Comparison of ENCODE assay signal across 14 mouse cellular contexts in genomic region chr1:188824195-188824594, GRCm38 (mm10).
"Had no signal": no experiment of that assay in that cellular context is flagged by ENCODE, and none has a peak within 500 bp of the region (broad histone marks: within the 10 kb centered on the region; RNA-seq: fewer than 3 reads in every experiment).

No protein-coding gene starts in this region.

- H3K27ac ChIP-seq: midbrain, embryonic 13.5 days; midbrain, embryonic 15.5 days; neural tube, embryonic 12.5 days; stomach, embryonic 15.5 days; stomach, postnatal 0 days had no signal

- H3K9me3 ChIP-seq: midbrain, embryonic 13.5 days; midbrain, embryonic 15.5 days; neural tube, embryonic 12.5 days; stomach, embryonic 15.5 days had no signal

- H3K4me1 ChIP-seq: midbrain, embryonic 13.5 days; midbrain, embryonic 15.5 days; neural tube, embryonic 12.5 days; stomach, embryonic 15.5 days had no signal

- H3K9ac ChIP-seq: lung, embryonic 14.5 days; midbrain, embryonic 13.5 days; midbrain, embryonic 15.5 days; neural tube, embryonic 12.5 days; stomach, embryonic 15.5 days had no signal

- ATAC-seq: midbrain, embryonic 13.5 days; midbrain, embryonic 15.5 days had no signal

- H3K36me3 ChIP-seq: midbrain, embryonic 13.5 days; midbrain, embryonic 15.5 days; neural tube, embryonic 12.5 days; stomach, embryonic 15.5 days had no signal

- H3K4me2 ChIP-seq: lung, embryonic 14.5 days; midbrain, embryonic 11.5 days; midbrain, embryonic 13.5 days; midbrain, embryonic 15.5 days; neural tube, embryonic 12.5 days; stomach, embryonic 15.5 days had no signal

- H3K27me3 ChIP-seq: midbrain, embryonic 13.5 days; midbrain, embryonic 15.5 days; neural tube, embryonic 12.5 days; stomach, embryonic 15.5 days had no signal

- H3K4me3 ChIP-seq: midbrain, embryonic 13.5 days; midbrain, embryonic 15.5 days; neural tube, embryonic 12.5 days; stomach, embryonic 15.5 days had no signal

- DNase-seq: lung, adult 18-20 months; lung, embryonic 14.5 days; lung, postnatal 10 days; lung, postnatal 4 days; right cerebral cortex, postnatal 25 days; thymus, adult 2 months; thymus, postnatal 25 days; thymus, postnatal 4 days had no signal
